Mouse (Mus musculus): ENCODE results near the gene Grin2b. TPM values are rescaled to one million over a fixed set of nuclear protein-coding genes. Genes with fewer than 3 reads are reported as not detected.
A peak's percentile ranks its signal among the peaks of the same experiment; 100 is the strongest.

The Grin2b gene
- polyA plus RNA-seq, 1 experiment from 2014 or later, result not detected

GRCm38 (mm10) chr6:135789603-135790170 lies 383.6 kb downstream of the Grin2b start:
- Histone ChIP-seq H3K4me1 (replicated peaks; ENCODE audit: control insufficient read depth, insufficient read depth) (no peaks in the 10 kb centered on the region), H3K4me2 (replicated peaks; ENCODE audit: low read depth) (no peak overlapping the region), H3K27me3 (ENCODE audit: control insufficient read depth, insufficient read depth, low read length) (no peaks in the 10 kb centered on the region), H3K9me3 (ENCODE audit: control insufficient read depth, low read length) (no peaks in the 10 kb centered on the region), H3K27ac (replicated peaks) (no peak overlapping the region), H3K9ac (ENCODE audit: low read length) (no peak overlapping the region), H3K36me3 (ENCODE audit: control insufficient read depth, insufficient read depth, low read length) (no peaks in the 10 kb centered on the region), H3K4me3 (ENCODE audit: low read depth, low read length) (no peak overlapping the region)
- peak; percentile 86 for ATAC-seq (ENCODE audit: low FRiP score, low TSS enrichment)
- 71% methylated on average over 11 of the region's 11 CpGs for WGBS
- TF ChIP-seq EP300 (optimal IDR thresholded peaks at IDR 0.05), result no peak
- no peak for TF ChIP-seq CTCF (IDR thresholded peaks at IDR 0.05; ENCODE audit: low read depth)
- peak; percentile 16 for DNase-seq (ENCODE audit: low spot score)

DNA sequence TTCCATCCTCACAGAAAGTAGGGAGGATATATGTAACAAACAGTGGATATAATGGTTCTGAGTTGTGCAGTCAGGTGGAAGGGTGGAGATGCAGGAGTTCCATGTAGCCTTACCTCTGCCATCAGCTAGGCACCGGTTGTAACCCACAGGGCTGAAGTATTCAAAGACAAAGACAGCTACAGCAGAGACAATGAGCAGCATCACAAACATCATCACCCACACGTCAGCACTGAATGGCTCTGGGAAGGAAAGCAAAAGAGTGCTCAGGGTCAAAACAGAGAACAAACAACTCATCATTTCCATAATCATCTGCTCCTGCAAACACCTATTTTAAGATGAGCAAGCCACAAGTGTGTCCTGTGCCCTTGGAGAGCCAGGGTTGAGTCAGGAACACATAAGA lies 398.6 kb downstream of the Grin2b start:
- no peaks in the 10 kb centered on the region for H3K9me3 ChIP-seq (ENCODE audit: control insufficient read depth, low read length)
- H3K27me3 ChIP-seq (ENCODE audit: control insufficient read depth, insufficient read depth, low read length), result no peaks in the 10 kb centered on the region
- H3K4me3 ChIP-seq (ENCODE audit: low read depth, low read length), result no peak overlapping the region
- DNase-seq (ENCODE audit: low spot score) (no peak), ATAC-seq (ENCODE audit: low FRiP score, low TSS enrichment) (no peak)
- H3K4me1 ChIP-seq (replicated peaks; ENCODE audit: control insufficient read depth, insufficient read depth), result no peaks in the 10 kb centered on the region
- no peak overlapping the region for H3K27ac ChIP-seq (replicated peaks)
- 84% methylated on average over 2 of the region's 2 CpGs for WGBS
- TF ChIP-seq EP300 (optimal IDR thresholded peaks at IDR 0.05) (no peak), CTCF (IDR thresholded peaks at IDR 0.05; ENCODE audit: low read depth) (no peak)
- no peaks in the 10 kb centered on the region for H3K36me3 ChIP-seq (ENCODE audit: control insufficient read depth, insufficient read depth, low read length)
- H3K9ac ChIP-seq (ENCODE audit: low read length), result no peak overlapping the region
- no peak overlapping the region for H3K4me2 ChIP-seq (replicated peaks; ENCODE audit: low read depth)

GRCm38 (mm10) chr6:135767572-135767971 lies 405.7 kb downstream of the Grin2b start:
- ATAC-seq (ENCODE audit: low FRiP score, low TSS enrichment) (no peak), DNase-seq (ENCODE audit: low spot score) (no peak)
- no peaks in the 10 kb centered on the region for H3K27me3 ChIP-seq (ENCODE audit: control insufficient read depth, insufficient read depth, low read length)
- no peaks in the 10 kb centered on the region for H3K36me3 ChIP-seq (ENCODE audit: control insufficient read depth, insufficient read depth, low read length)
- 64% methylated on average over 8 of the region's 8 CpGs for WGBS
- no peaks in the 10 kb centered on the region for H3K9me3 ChIP-seq (ENCODE audit: control insufficient read depth, low read length)
- H3K4me2 ChIP-seq (replicated peaks; ENCODE audit: low read depth), result no peak overlapping the region
- H3K9ac ChIP-seq (ENCODE audit: low read length), result no peak overlapping the region
- no peaks in the 10 kb centered on the region for H3K4me1 ChIP-seq (replicated peaks; ENCODE audit: control insufficient read depth, insufficient read depth)
- TF ChIP-seq EP300 (optimal IDR thresholded peaks at IDR 0.05) (no peak), CTCF (IDR thresholded peaks at IDR 0.05; ENCODE audit: low read depth) (no peak)
- no peak overlapping the region for H3K27ac ChIP-seq (replicated peaks)
- H3K4me3 ChIP-seq (ENCODE audit: low read depth, low read length), result no peak overlapping the region

- no peak overlapping the region for H3K4me3 ChIP-seq (ENCODE audit: low read depth, low read length)
These were observed 414.6 kb downstream of the Grin2b start for GRCm38 (mm10) chr6:135758735-135759134.

GRCm38 (mm10) chr6:135756075-135756474 lies 417.2 kb downstream of the Grin2b start:
- ATAC-seq (ENCODE audit: low FRiP score, low TSS enrichment), result no peak
- Histone ChIP-seq H3K36me3 (ENCODE audit: control insufficient read depth, insufficient read depth, low read length) (no peaks in the 10 kb centered on the region), H3K4me2 (replicated peaks; ENCODE audit: low read depth) (no peak overlapping the region), H3K9ac (ENCODE audit: low read length) (no peak overlapping the region), H3K27me3 (ENCODE audit: control insufficient read depth, insufficient read depth, low read length) (no peaks in the 10 kb centered on the region), H3K4me3 (ENCODE audit: low read depth, low read length) (no peak overlapping the region), H3K4me1 (replicated peaks; ENCODE audit: control insufficient read depth, insufficient read depth) (no peaks in the 10 kb centered on the region), H3K9me3 (ENCODE audit: control insufficient read depth, low read length) (no peaks in the 10 kb centered on the region), H3K27ac (replicated peaks) (no peak overlapping the region)
- no peak for DNase-seq (ENCODE audit: low spot score)
- WGBS, result 74% methylated on average over 1 of the region's 1 CpGs
- TF ChIP-seq CTCF (IDR thresholded peaks at IDR 0.05; ENCODE audit: low read depth), result no peak
- TF ChIP-seq EP300 (optimal IDR thresholded peaks at IDR 0.05), result no peak

More at GRCm38 (mm10) chr6:135758735-135759134, 414.6 kb downstream of the Grin2b start:
- no peaks in the 10 kb centered on the region for H3K4me1 ChIP-seq (replicated peaks; ENCODE audit: control insufficient read depth, insufficient read depth)
- DNase-seq (ENCODE audit: low spot score) (no peak), ATAC-seq (ENCODE audit: low FRiP score, low TSS enrichment) (no peak)
- WGBS, result 68% methylated on average over 1 of the region's 1 CpGs
- H3K27ac ChIP-seq (replicated peaks), result no peak overlapping the region
- H3K9ac ChIP-seq (ENCODE audit: low read length), result no peak overlapping the region
- no peak overlapping the region for H3K4me2 ChIP-seq (replicated peaks; ENCODE audit: low read depth)
- H3K9me3 ChIP-seq (ENCODE audit: control insufficient read depth, low read length), result no peaks in the 10 kb centered on the region
- no peaks in the 10 kb centered on the region for H3K36me3 ChIP-seq (ENCODE audit: control insufficient read depth, insufficient read depth, low read length)
- TF ChIP-seq CTCF (IDR thresholded peaks at IDR 0.05; ENCODE audit: low read depth), result no peak
- no peaks in the 10 kb centered on the region for H3K27me3 ChIP-seq (ENCODE audit: control insufficient read depth, insufficient read depth, low read length)

DNA sequence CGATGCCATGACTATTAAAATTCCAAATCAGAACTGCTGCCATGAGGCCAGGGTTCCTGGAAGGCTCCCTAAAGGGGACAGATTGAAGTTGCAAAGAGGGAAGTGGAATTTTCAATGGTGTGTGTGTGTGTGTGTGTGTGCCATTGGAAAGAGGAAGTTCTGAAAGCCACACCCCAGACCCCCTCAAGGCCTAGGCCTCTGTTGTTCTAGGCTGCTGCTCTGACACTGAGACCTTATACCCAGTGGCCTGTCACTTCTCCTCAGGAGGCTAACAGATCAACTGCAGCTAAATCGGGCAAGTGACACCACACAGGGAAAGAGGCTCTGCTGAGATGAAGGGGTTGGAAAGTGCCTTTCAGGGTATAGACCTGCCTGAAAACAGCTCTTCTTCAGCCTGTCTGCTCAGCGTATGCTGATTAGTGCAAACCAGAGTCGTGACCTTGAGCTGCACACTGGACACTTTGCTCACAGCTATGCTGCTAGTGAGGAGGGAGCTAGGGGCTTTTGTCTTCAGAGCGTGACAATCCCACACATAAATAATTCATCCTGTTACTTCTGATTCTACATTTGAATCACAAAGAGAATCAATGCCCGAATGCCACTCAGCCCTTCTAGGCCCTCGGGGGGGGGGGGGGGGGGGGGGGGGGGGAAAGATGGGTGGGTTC lies 424.8 kb downstream of the Grin2b start:
- TF ChIP-seq CTCF (IDR thresholded peaks at IDR 0.05; ENCODE audit: low read depth), result no peak
- no peak for TF ChIP-seq EP300 (optimal IDR thresholded peaks at IDR 0.05)
- DNase-seq (ENCODE audit: low spot score) (no peak), ATAC-seq (ENCODE audit: low FRiP score, low TSS enrichment) (no peak)
- WGBS, result 81% methylated on average over 6 of the region's 7 CpGs
- Histone ChIP-seq H3K9ac (ENCODE audit: low read length) (no peak overlapping the region), H3K4me3 (ENCODE audit: low read depth, low read length) (no peak overlapping the region), H3K9me3 (ENCODE audit: control insufficient read depth, low read length) (no peaks in the 10 kb centered on the region), H3K4me2 (replicated peaks; ENCODE audit: low read depth) (no peak overlapping the region), H3K36me3 (ENCODE audit: control insufficient read depth, insufficient read depth, low read length) (no peaks in the 10 kb centered on the region), H3K4me1 (replicated peaks; ENCODE audit: control insufficient read depth, insufficient read depth) (no peaks in the 10 kb centered on the region), H3K27me3 (ENCODE audit: control insufficient read depth, insufficient read depth, low read length) (no peaks in the 10 kb centered on the region), H3K27ac (replicated peaks) (no peak overlapping the region)

Data from stomach, postnatal 0 days (tissue).